Mouse (Mus musculus): Measurements from ENCODE around the gene Yars2. TPM values are rescaled to one million over a fixed set of nuclear protein-coding genes. Genes with fewer than 3 reads are reported as not detected.

Yars2 gene
- total RNA-seq, 2 experiments from 2014 or later, result 20.1 to 21.0 TPM

Other genes starting within 250 kb of the Yars2 start
- 1 to 10 TPM; 1.7 to 2.3 TPM for gene Pkp2, start 89.6 kb upstream of the Yars2 start, total RNA-seq (2021)
- 10 to 100 TPM; 59.1 to 66.0 TPM for gene Dnm1l, start 56.0 kb downstream of the Yars2 start, total RNA-seq (2021)